Mouse (Mus musculus) embryonic facial prominence, embryonic 13.5 days (tissue): ENCODE data around the gene Fkbp8. TPM values are rescaled to one million over a fixed set of nuclear protein-coding genes. Genes with fewer than 3 reads are reported as not detected.

Experiments used
- ATAC-seq: fragments of 200-750 bp; cut with Nextera tagmentation; 2 replicates; pipeline ENCODE4 v1.8.0; 2017; ENCODE audit warnings: low read depth; ENCODE audit not compliant: insufficient number of reproducible peaks, insufficient read depth, low FRiP score, low TSS enrichment
- H3K27ac ChIP-seq: fragments of 300-500 bp; sonication (generic); 2 replicates; pipeline ENCODE4 v1.5.1; 2015; ENCODE audit warnings: moderate library complexity, mild to moderate bottlenecking, inconsistent platforms
- H3K27me3 ChIP-seq: fragments of 300-500 bp; sonication (generic); 2 replicates; pipeline ENCODE4 v1.6.1; 2015; ENCODE audit warnings: mild to moderate bottlenecking, inconsistent platforms
- H3K36me3 ChIP-seq: fragments of 300-500 bp; sonication (generic); 2 replicates; pipeline ENCODE4 v1.6.1; 2015; ENCODE audit warnings: mild to moderate bottlenecking, inconsistent platforms
- H3K4me1 ChIP-seq: fragments of 300-500 bp; sonication (generic); 2 replicates; pipeline ENCODE4 v1.6.1; 2015; ENCODE audit warnings: inconsistent platforms
- H3K4me2 ChIP-seq: fragments of 300-500 bp; sonication (generic); 2 replicates; pipeline ENCODE4 v1.6.1; 2015; ENCODE audit warnings: moderate library complexity, mild to moderate bottlenecking, inconsistent platforms
- H3K4me3 ChIP-seq: fragments of 300-500 bp; sonication (generic); 2 replicates; pipeline ENCODE4 v1.5.1; 2015; ENCODE audit warnings: mild to moderate bottlenecking, inconsistent platforms
- H3K9ac ChIP-seq: fragments of 300-500 bp; sonication (generic); 2 replicates; pipeline ENCODE4 v1.6.1; 2015; ENCODE audit warnings: mild to moderate bottlenecking, inconsistent platforms
- H3K9me3 ChIP-seq: fragments of 300-500 bp; sonication (generic); 2 replicates; pipeline ENCODE4 v1.6.1; 2016; ENCODE audit warnings: inconsistent platforms
- WGBS: fragments of 180-500 bp; shearing (Covaris S2); methylation state at CpG from one replicate; pipeline ENCODE4 v1.1.7; 2015; ENCODE audit warnings: mixed read lengths; 5-methylcytosine and 5-hydroxymethylcytosine counted together
- polyA plus RNA-seq: library from polyadenylated mRNA; unstranded; fragments of >200 nt; fragmentation: Nextera tagmentation; extraction: Ambion mirVana; gene quantifications from 2 replicates; pipeline ENCODE4 v1.2.1, GENCODE M21; 2015

Fkbp8 gene
- polyA plus RNA-seq, 1 experiment from 2014 or later, result 306 TPM

- H3K27ac ChIP-seq, result no peak overlapping the region
- H3K9ac ChIP-seq, result no peak overlapping the region
- H3K4me3 ChIP-seq, result no peak overlapping the region
- H3K9me3 ChIP-seq, result no peaks in the 10 kb centered on the region
- WGBS, result 85% methylated on average over 3 of the region's 3 CpGs
- H3K4me1 ChIP-seq, result peaks cover 19% of the 10 kb centered on the region
- no peak for ATAC-seq
- peaks cover 11% of the 10 kb centered on the region for H3K36me3 ChIP-seq
- no peak overlapping the region for H3K4me2 ChIP-seq
- H3K27me3 ChIP-seq, result no peaks in the 10 kb centered on the region
These were observed 35.3 kb downstream of the Fkbp8 start for GRCm38 (mm10) chr8:70562802-70563201.

DNA sequence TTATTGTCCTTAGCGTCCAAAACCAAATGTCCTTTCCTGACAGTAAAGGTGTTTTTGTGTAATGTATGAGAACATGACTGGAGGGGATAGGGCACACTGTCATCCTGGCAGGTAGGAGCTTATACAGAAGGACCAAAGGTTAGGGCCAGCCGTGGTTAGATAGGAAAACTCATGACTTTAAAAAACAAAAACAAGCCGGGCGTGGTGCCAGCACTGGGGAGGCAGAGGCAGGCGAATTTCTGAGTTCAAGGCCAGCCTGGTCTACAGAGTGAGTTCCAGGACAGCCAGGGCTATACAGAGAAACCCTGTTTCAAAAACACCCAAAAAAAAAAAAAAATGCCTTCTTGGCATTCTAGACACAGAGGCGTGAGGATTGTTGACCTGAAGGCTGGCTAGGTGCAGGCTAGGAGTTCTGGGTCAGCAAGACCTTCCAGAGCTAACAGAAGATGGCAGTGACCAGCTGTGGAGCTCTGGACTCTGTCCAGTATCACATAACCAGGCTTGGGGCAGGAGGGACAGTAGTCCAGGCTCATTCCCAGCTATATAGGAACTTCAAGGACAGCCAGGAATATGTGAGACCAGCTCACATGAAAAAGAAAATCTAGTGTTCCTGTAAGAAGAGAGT, 36.4 kb downstream of the Fkbp8 start:
- H3K4me3 ChIP-seq, result no peak overlapping the region
- no peak overlapping the region for H3K9ac ChIP-seq
- H3K27me3 ChIP-seq, result no peaks in the 10 kb centered on the region
- H3K9me3 ChIP-seq, result no peaks in the 10 kb centered on the region
- no peak overlapping the region for H3K4me2 ChIP-seq
- ATAC-seq, result no peak
- H3K27ac ChIP-seq, result no peak overlapping the region
- H3K36me3 ChIP-seq, result peaks cover 11% of the 10 kb centered on the region
- WGBS, result 91% methylated on average over 6 of the region's 6 CpGs
- peaks cover 13% of the 10 kb centered on the region for H3K4me1 ChIP-seq

DNA sequence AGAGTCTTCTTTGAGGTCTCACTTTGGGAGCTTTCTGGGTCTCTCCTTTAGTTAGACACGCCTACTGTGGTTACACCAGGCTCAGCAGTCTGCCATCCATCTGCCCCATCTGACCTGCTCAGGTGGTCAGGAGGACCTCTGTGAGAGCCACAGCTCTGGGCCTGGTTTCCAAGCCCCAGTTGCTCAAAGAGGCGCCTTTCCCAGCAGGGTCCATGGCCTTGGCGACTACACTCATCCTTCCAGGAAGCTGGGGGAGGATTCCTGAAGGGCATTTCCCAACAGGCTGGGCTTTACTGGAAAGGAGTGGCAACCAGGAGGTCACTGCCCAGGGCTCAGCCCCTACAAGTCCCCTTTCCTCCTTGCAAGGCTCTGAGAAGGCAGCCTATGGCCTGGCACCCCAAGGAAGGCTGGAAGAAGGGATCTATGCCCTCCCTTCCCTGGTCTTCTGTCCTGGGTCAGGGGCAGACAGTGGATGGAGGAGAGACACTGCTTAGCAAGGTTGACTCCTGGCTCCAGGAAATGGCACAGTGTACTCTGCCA, 37.2 kb downstream of the Fkbp8 start:
- Histone ChIP-seq H3K4me1 (peaks cover 13% of the 10 kb centered on the region), H3K27me3 (no peaks in the 10 kb centered on the region), H3K4me2 (no peak overlapping the region), H3K27ac (no peak overlapping the region), H3K9me3 (no peaks in the 10 kb centered on the region), H3K36me3 (peaks cover 14% of the 10 kb centered on the region), H3K9ac (0 out of 2 replicates have a peak overlapping the region, but pooled peaks have one; percentile 32), H3K4me3 (no peak overlapping the region)
- no peak for ATAC-seq
- WGBS, result 77% methylated on average over 3 of the region's 3 CpGs

DNA sequence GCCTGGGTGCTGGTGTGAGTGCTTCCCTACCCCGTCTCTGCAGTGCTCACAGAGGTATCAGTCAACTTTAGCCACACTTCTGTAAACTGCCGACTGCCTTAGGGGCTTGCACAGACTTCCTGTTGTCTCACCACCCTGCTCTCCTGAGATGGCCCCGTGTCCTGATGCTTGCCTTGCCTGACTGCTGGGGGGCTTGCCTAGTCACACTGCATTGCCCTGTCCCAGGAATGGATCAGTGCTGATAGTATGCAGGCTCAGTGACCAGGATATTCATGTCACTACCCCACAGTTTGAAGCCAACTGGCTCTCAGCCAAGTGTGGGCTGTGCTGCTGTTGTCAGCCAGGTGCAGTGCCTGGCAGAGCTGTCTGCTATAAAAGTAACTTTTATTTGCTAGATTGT, 38.0 kb downstream of the Fkbp8 start:
- peaks cover 13% of the 10 kb centered on the region for H3K4me1 ChIP-seq
- no peaks in the 10 kb centered on the region for H3K27me3 ChIP-seq
- no peak overlapping the region for H3K9ac ChIP-seq
- no peak overlapping the region for H3K4me3 ChIP-seq
- no peaks in the 10 kb centered on the region for H3K9me3 ChIP-seq
- ATAC-seq, result no peak
- 40% methylated on average over 3 of the region's 3 CpGs for WGBS
- H3K4me2 ChIP-seq, result no peak overlapping the region
- H3K36me3 ChIP-seq, result peaks cover 18% of the 10 kb centered on the region
- H3K27ac ChIP-seq, result 0 out of 2 replicates have a peak overlapping the region, but pooled peaks have one; percentile 12

DNA sequence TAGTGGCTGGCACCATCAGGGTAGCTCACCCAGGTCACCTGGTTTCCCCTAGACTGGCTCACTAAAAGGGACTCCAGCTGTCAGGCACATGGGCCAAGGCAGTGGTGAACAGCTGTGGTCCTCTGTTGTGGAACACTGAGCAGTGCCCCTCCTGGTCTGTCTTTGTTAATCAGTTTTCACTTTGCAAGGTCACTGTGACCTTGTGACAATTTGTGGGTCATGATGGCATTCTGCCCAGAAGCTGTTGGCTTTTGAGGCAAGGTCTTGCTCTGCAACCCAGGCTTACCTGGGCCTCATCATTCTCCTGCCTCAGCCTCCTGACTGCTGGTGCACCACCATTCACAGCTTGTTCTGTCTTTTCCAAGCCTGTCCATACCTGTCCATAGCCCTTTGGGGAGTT, 42.8 kb downstream of the Fkbp8 start:
- Histone ChIP-seq H3K4me2 (no peak overlapping the region), H3K9me3 (no peaks in the 10 kb centered on the region), H3K4me1 (peaks cover 8% of the 10 kb centered on the region), H3K36me3 (peaks cover 35% of the 10 kb centered on the region), H3K27ac (no peak overlapping the region), H3K4me3 (no peak overlapping the region), H3K27me3 (no peaks in the 10 kb centered on the region), H3K9ac (no peak overlapping the region)
- ATAC-seq, result no peak

GRCm38 (mm10) chr8:70570990-70571389, 43.5 kb downstream of the Fkbp8 start:
- no peaks in the 10 kb centered on the region for H3K27me3 ChIP-seq
- no peaks in the 10 kb centered on the region for H3K9me3 ChIP-seq
- H3K4me3 ChIP-seq, result no peak overlapping the region
- H3K9ac ChIP-seq, result 0 out of 2 replicates have a peak overlapping the region, but pooled peaks have one; percentile 27
- H3K4me1 ChIP-seq, result peaks cover 4% of the 10 kb centered on the region; the same call in 1 of the 2 replicates
- WGBS, result 82% methylated on average over 6 of the region's 6 CpGs
- ATAC-seq, result no peak
- peaks cover 33% of the 10 kb centered on the region for H3K36me3 ChIP-seq
- H3K27ac ChIP-seq, result no peak overlapping the region
- H3K4me2 ChIP-seq, result no peak overlapping the region

GRCm38 (mm10) chr8:70574302-70574701, 46.8 kb downstream of the Fkbp8 start:
- no peak overlapping the region for H3K27ac ChIP-seq
- no peak overlapping the region for H3K9ac ChIP-seq
- peaks cover 48% of the 10 kb centered on the region for H3K36me3 ChIP-seq
- ATAC-seq, result no peak
- no peaks in the 10 kb centered on the region for H3K27me3 ChIP-seq
- no peaks in the 10 kb centered on the region for H3K9me3 ChIP-seq
- no peak overlapping the region for H3K4me3 ChIP-seq
- H3K4me2 ChIP-seq, result no peak overlapping the region
- H3K4me1 ChIP-seq, result peaks cover 4% of the 10 kb centered on the region; the same call in 1 of the 2 replicates

DNA sequence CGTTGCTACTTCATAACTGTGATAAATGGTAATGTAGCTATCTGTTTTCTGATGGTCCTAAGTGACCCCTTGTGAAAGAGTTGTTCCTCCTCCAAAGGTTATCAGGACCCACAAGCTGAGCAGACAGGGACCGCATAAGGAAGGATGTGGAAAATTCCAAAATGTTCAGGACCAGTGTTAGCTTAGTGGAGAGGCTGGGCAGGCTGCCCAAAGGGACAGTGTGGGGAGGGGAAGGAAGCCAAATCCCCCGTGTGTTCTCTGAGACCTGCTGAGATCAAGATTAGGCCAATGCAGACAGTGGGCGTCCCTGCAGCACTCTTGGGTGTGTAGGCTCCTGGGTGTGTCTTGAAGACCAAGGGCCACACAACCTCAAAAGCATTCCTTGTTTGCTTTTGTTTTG, 47.4 kb downstream of the Fkbp8 start:
- Histone ChIP-seq H3K27me3 (no peaks in the 10 kb centered on the region), H3K9ac (no peak overlapping the region), H3K27ac (no peak overlapping the region), H3K36me3 (peaks cover 45% of the 10 kb centered on the region), H3K4me3 (no peak overlapping the region), H3K4me1 (peaks cover 4% of the 10 kb centered on the region; the same call in 1 of the 2 replicates), H3K9me3 (no peaks in the 10 kb centered on the region), H3K4me2 (no peak overlapping the region)
- no peak for ATAC-seq
- 90% methylated on average over 4 of the region's 4 CpGs for WGBS

- no peaks in the 10 kb centered on the region for H3K27me3 ChIP-seq
- H3K4me1 ChIP-seq, result no peaks in the 10 kb centered on the region
- no peak overlapping the region for H3K27ac ChIP-seq
- no peak for ATAC-seq
- no peak overlapping the region for H3K4me3 ChIP-seq
- no peaks in the 10 kb centered on the region for H3K9me3 ChIP-seq
- H3K4me2 ChIP-seq, result no peak overlapping the region
- 0 out of 2 replicates have a peak overlapping the region, but pooled peaks have one; percentile 36 for H3K9ac ChIP-seq
- peaks cover 66% of the 10 kb centered on the region for H3K36me3 ChIP-seq
- WGBS, result 93% methylated on average over 3 of the region's 3 CpGs
These were observed 49.7 kb downstream of the Fkbp8 start for GRCm38 (mm10) chr8:70577207-70577606.

DNA sequence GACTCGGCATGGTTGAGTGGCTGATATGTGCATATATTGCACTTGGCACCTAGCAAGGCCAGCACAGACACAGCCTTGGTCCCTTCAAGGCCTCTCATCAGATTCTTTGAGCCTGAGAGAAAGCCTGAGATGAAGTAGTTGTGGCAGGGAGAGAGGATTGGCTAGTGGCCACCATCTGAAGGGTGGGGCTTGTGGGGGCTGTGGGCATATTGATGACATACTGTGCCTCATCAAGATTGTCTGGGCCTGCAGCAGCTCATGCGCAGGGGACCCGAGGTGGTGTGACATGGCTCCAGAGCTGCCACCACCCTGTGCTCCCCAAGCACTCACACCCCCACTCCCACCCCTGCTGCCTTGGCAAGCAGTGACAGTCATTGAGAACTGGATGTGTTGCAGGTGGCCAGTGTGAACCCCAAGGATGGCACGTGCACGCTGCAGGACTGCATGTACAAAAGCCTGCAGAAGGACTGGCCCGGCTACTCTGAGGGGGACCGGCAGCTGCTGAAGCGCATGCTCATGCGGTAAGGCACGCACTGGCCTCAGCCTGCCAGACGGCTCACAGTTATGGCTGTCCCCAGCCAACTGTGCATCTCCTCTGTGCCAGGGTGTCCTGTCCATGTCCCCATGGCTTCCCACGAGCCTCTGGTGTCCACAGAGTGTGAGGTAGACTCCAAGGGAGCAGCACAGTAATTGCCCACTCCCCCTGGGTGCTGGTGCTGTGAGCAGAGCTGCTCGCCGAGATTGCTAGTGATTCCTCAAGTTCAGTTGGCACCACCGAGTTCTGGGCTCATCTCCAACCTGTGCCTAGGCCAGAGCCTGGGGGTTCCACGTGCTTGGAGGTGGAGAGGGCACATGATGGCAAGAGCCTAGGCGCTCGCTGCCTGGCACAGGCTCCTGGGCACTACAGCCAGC, 56.2 kb downstream of the Fkbp8 start:
- ATAC-seq, result no peak
- no peaks in the 10 kb centered on the region for H3K27me3 ChIP-seq
- H3K27ac ChIP-seq, result no peak overlapping the region
- H3K4me1 ChIP-seq, result no peaks in the 10 kb centered on the region
- no peak overlapping the region for H3K9ac ChIP-seq
- WGBS, result 92% methylated on average over 18 of the region's 18 CpGs
- no peak overlapping the region for H3K4me3 ChIP-seq
- no peaks in the 10 kb centered on the region for H3K9me3 ChIP-seq
- H3K36me3 ChIP-seq, result peaks cover 93% of the 10 kb centered on the region
- H3K4me2 ChIP-seq, result no peak overlapping the region

DNA sequence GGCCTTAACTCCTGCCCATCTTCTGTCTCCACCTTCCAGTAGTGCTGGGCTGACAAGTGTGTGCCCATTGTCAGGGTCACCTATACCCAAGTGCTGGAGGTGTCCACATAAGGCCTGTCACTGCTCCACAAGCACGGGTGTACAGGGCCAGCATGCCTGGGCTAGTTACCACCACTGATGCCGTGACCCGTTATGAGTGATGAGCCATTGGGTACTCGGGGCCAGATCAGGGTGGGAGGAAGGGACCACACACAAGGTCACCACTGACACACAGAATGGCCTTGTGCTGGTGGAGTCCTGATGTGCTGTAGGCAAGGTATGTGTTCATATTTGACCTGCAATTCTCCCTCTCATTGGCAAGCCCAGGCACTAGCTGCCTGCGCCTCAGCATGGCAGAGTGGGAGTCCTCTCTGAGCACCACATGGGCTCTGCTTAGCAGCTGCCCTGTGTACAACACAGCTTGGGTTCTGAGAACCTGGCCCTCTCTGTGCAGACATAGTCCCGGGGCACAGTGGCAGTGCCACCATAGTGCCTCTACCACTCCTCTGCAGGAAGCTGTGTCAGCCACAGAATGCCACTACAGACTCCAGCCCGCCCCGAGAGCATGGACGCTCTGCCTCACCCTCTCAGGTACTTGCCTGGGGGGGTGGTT, 57.2 kb downstream of the Fkbp8 start:
- no peak overlapping the region for H3K9ac ChIP-seq
- no peak overlapping the region for H3K27ac ChIP-seq
- H3K9me3 ChIP-seq, result no peaks in the 10 kb centered on the region
- no peaks in the 10 kb centered on the region for H3K4me1 ChIP-seq
- no peak overlapping the region for H3K4me2 ChIP-seq
- no peak overlapping the region for H3K4me3 ChIP-seq
- H3K36me3 ChIP-seq, result peaks cover 96% of the 10 kb centered on the region
- WGBS, result 88% methylated on average over 9 of the region's 9 CpGs
- no peaks in the 10 kb centered on the region for H3K27me3 ChIP-seq
- ATAC-seq, result no peak
